Mouse (Mus musculus) neural tube, embryonic 11.5 days (tissue): ENCODE results near the gene Knstrn. TPM values are rescaled to one million over a fixed set of nuclear protein-coding genes. Genes with fewer than 3 reads are reported as not detected.
A peak's percentile ranks its signal among the peaks of the same experiment; 100 is the strongest.

ENCODE experiments used
- ATAC-seq: fragments of 200-750 bp; cut with Nextera tagmentation; 2 replicates; pipeline ENCODE4 v1.8.0; 2017; ENCODE audit warnings: moderate number of reproducible peaks, mild to moderate bottlenecking, moderate TSS enrichment, moderate library complexity; ENCODE audit not compliant: insufficient read depth, low FRiP score, low TSS enrichment
- DNase-seq: peaks from one replicate; pipeline ENCODE4 v3.0.0-alpha.2; 2015; ENCODE audit warnings: low spot score
- H3K27ac ChIP-seq: fragments of 300-500 bp; sonication (generic); 2 replicates; pipeline ENCODE4 v1.5.1; 2014; ENCODE audit warnings: low read depth, mild to moderate bottlenecking, low read length
- H3K27me3 ChIP-seq: fragments of 300-500 bp; sonication (generic); 2 replicates; pipeline ENCODE4 v1.6.1; 2014; ENCODE audit warnings: mild to moderate bottlenecking, low read length, mixed read lengths; ENCODE audit not compliant: control insufficient read depth, insufficient read depth
- H3K36me3 ChIP-seq: fragments of 300-500 bp; sonication (generic); 2 replicates; pipeline ENCODE4 v1.6.1; 2014; ENCODE audit warnings: mild to moderate bottlenecking, low read length, moderate library complexity, mixed read lengths; ENCODE audit not compliant: control insufficient read depth, insufficient read depth
- H3K4me1 ChIP-seq: fragments of 300-500 bp; sonication (generic); 2 replicates; pipeline ENCODE4 v1.6.1; 2014; ENCODE audit warnings: low read length, mixed read lengths; ENCODE audit not compliant: control insufficient read depth, insufficient read depth
- H3K4me2 ChIP-seq: fragments of 300-500 bp; sonication (generic); 2 replicates; pipeline ENCODE4 v1.6.1; 2014; ENCODE audit warnings: low read depth, mild to moderate bottlenecking, moderate library complexity
- H3K4me3 ChIP-seq: fragments of 300-500 bp; sonication (generic); 2 replicates; pipeline ENCODE4 v1.5.1; 2014; ENCODE audit warnings: low read depth, low read length
- H3K9ac ChIP-seq: fragments of 300-500 bp; sonication (generic); 2 replicates; pipeline ENCODE4 v1.6.1; 2014; ENCODE audit warnings: mild to moderate bottlenecking, low read length
- H3K9me3 ChIP-seq: fragments of 300-500 bp; sonication (generic); 2 replicates; pipeline ENCODE4 v1.6.1; 2016; ENCODE audit warnings: low read length; ENCODE audit not compliant: control insufficient read depth
- WGBS: fragments of 180-500 bp; shearing (Covaris S2); extraction: QIAGEN DNeasy Blood & Tissue Kit; methylation state at CpG from one replicate; pipeline ENCODE4 v1.1.7; 2014; 5-methylcytosine and 5-hydroxymethylcytosine counted together
- polyA plus RNA-seq: library from polyadenylated mRNA; unstranded; fragments of >200 nt; fragmentation: Nextera tagmentation; extraction: Ambion mirVana; gene quantifications from 2 replicates; pipeline ENCODE4 v1.2.1, GENCODE M21; 2014

Knstrn gene
- polyA plus RNA-seq, 1 experiment from 2014 or later: 146 TPM

DNA sequence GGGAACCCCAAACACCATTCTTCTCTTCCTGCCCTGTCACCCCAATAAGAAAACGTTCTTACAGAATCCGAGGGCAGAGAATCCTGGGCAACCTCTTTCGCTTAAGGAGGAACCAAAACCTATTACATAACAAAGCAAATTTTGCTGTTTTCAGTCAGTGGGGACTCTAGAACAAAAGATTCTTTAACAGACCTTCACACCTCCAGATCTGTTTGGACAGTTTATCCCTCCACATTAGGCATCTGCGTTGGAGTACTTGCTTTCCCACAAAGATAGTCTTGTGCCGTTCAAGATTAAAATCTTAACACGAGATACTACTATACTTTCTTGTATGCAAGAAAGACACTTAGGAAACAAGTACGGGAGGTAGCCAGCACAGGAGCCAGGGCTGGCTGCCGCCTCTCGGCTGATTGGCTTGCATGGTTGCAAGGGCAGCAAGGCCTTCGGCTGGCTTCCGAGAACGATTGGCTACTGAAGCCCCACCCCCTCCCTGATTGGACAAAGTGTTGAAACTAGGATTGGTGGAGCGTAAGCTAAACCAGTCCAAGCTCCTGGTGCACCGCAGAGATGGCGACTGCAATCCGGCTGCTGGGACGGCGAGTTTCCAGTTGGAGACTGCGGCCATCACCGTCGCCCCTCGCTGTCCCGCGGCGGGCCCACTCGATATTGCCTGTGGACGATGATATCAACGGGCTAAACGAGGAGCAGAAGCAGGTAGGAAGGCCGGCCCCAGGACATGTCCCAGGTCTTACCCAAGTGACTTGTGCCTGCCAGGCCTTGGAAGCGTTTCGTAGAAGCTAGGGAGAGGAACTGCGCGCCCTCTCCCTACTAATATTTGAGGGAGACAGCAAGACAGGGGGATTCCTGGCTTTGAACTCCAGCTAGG, 47.9 kb downstream of the Knstrn start, which contains the start of gene Ivd:
Gene Ivd (plus strand): TSS at position 501 of the 886 bp plus-strand sequence.
- peak within 1 kb of the TSS; percentile 87 for H3K4me2 ChIP-seq
- no peaks in the 10 kb centered on the region for H3K9me3 ChIP-seq
- H3K36me3 ChIP-seq: no peaks in the 10 kb centered on the region
- H3K4me1 ChIP-seq: peaks cover 9% of the 10 kb centered on the region; the same call in 1 of the 2 replicates
- peak within 1 kb of the TSS; percentile 66 for H3K4me3 ChIP-seq
- no peak within 1 kb of the TSS for H3K27ac ChIP-seq
- ATAC-seq (peak; percentile 99), DNase-seq (peak; percentile 92)
- under 1% methylated on average over 34 of the region's 34 CpGs for WGBS
- H3K27me3 ChIP-seq: no peaks in the 10 kb centered on the region
- peak within 1 kb of the TSS; percentile 79 for H3K9ac ChIP-seq

DNA sequence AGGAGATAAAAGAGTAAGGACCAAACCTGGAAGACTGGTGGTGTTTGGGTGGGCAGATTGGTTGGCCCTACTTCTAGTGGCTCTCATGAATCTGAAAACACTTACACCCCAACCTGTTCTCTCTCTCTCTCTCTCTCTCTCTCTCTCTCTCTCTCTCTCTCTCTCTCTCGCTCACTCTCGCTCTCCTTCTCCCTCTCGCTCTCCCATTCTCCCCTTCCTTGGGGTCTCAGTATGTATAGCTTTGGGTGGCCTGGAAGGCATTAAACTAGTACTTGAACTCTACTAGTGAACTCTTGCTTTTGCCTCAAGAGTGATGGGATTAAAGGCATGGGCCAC, 48.5 kb downstream of the Knstrn start:
- Histone ChIP-seq H3K27me3 (no peaks in the 10 kb centered on the region), H3K27ac (no peak overlapping the region), H3K4me1 (peaks cover 9% of the 10 kb centered on the region; the same call in 1 of the 2 replicates), H3K4me2 (peak overlapping the region; percentile 87), H3K9ac (peak overlapping the region; percentile 79), H3K4me3 (peak overlapping the region; percentile 66), H3K36me3 (no peaks in the 10 kb centered on the region), H3K9me3 (no peaks in the 10 kb centered on the region)
- DNase-seq (no peak), ATAC-seq (no peak)
- WGBS: 45% methylated on average over 3 of the region's 3 CpGs

DNA sequence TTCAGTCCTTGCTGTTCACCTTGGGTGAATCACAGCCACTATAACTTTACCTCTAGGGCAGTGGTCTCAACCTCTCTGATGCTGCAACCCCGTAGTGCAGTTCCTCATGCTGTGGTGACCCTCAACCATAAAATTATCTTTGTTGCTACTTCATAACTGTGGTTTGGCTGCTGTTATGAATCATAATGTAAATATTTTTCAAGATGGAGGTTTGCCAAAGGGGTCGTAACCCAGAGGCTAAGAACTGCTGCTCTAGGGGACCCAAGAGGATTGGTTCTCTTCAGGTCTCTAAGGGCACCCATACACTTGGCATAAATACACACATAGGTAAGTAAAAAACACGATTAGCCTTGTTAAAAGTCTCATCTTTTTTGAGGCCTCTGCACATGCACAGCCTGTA, 56.8 kb downstream of the Knstrn start:
- Histone ChIP-seq H3K36me3 (peaks cover 2% of the 10 kb centered on the region), H3K4me1 (no peaks in the 10 kb centered on the region), H3K4me2 (no peak overlapping the region), H3K4me3 (no peak overlapping the region), H3K9me3 (no peaks in the 10 kb centered on the region), H3K9ac (no peak overlapping the region), H3K27ac (no peak overlapping the region), H3K27me3 (no peaks in the 10 kb centered on the region)
- ATAC-seq (no peak), DNase-seq (no peak)
- 92% methylated on average over 3 of the region's 3 CpGs for WGBS

DNA sequence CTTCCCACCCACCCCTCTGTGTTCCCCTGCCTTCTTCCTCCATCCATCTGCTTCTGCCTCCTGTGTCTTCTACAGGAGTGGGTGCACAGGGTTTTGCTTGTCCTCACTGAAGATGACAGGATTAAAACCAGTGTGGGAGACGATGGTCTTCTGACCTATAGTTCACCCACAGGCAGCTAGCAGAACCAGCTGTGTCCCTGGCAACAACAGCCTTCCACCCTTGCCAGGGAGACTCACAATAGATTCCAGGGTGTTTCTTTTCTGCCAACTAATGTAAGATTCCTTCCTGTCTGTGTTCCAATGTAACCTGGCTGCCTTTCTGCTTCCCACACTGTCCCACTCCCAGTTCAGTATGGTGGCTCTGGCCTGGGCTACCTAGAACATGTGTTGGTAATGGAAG, 57.2 kb downstream of the Knstrn start:
- Histone ChIP-seq H3K9ac (no peak overlapping the region), H3K36me3 (peaks cover 2% of the 10 kb centered on the region)
- WGBS: 80% methylated on average over 1 of the region's 1 CpGs

DNA sequence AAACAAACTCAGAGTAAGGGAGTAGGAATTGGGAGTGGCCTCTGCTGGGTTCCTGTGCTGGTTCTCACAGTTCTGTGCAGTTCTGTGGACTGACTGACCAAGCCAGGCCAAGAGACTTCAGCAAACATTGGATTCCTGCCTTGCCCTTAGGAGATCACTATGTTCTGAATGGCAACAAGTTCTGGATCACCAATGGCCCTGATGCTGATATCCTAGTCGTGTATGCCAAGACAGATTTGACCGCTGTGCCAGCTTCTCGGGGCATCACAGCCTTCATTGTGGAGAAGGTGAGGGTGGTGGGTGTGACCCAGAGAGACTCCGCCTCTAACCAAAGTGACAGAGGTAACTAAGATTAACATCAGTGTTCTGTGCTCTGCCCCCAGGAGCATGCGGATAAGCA, 59.2 kb downstream of the Knstrn start:
- Histone ChIP-seq H3K9me3 (no peaks in the 10 kb centered on the region), H3K9ac (no peak overlapping the region), H3K4me3 (no peak overlapping the region), H3K27me3 (no peaks in the 10 kb centered on the region), H3K4me2 (no peak overlapping the region), H3K36me3 (peaks cover 10% of the 10 kb centered on the region), H3K27ac (no peak overlapping the region), H3K4me1 (no peaks in the 10 kb centered on the region)
- ATAC-seq: no peak
- WGBS: 92% methylated on average over 5 of the region's 5 CpGs
- no peak for DNase-seq

More for the DNA sequence above, 57.2 kb downstream of the Knstrn start:
- no peak overlapping the region for H3K27ac ChIP-seq
- ATAC-seq (no peak), DNase-seq (no peak)
- H3K4me3 ChIP-seq: no peak overlapping the region
- no peaks in the 10 kb centered on the region for H3K27me3 ChIP-seq
- no peaks in the 10 kb centered on the region for H3K4me1 ChIP-seq
- H3K9me3 ChIP-seq: no peaks in the 10 kb centered on the region
- H3K4me2 ChIP-seq: no peak overlapping the region

DNA sequence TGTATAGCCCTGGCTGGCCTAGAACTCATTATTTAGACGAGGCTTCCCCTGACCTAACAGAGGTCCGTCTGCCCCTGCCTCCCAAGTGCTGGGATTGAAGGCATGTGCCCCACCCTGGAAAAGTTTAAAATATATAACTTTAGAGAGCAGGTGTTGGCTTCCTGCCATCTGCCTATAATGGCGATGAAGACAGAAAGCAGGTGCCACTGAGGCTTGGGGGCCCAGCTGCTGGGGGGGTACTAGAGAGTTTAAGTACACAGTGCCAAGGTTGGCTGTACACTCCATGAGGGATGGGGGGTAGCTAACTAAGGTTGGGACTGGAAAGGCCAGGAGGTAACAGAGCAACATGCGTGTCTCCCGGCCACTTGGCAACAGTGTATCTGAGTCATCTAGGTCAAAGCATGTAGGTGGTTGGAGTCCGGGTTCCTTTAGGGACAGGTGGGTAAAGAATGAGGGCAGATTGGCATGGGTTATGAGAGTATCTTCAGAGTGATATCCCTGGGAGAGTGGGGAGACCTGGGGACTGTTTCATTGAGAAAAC, 60.2 kb downstream of the Knstrn start:
- ATAC-seq (no peak), DNase-seq (no peak)
- no peaks in the 10 kb centered on the region for H3K9me3 ChIP-seq
- H3K4me1 ChIP-seq: no peaks in the 10 kb centered on the region
- no peak overlapping the region for H3K4me2 ChIP-seq
- H3K27me3 ChIP-seq: no peaks in the 10 kb centered on the region
- H3K36me3 ChIP-seq: peaks cover 10% of the 10 kb centered on the region
- no peak overlapping the region for H3K9ac ChIP-seq
- WGBS: 91% methylated on average over 6 of the region's 6 CpGs
- H3K4me3 ChIP-seq: no peak overlapping the region
- H3K27ac ChIP-seq: no peak overlapping the region

DNA sequence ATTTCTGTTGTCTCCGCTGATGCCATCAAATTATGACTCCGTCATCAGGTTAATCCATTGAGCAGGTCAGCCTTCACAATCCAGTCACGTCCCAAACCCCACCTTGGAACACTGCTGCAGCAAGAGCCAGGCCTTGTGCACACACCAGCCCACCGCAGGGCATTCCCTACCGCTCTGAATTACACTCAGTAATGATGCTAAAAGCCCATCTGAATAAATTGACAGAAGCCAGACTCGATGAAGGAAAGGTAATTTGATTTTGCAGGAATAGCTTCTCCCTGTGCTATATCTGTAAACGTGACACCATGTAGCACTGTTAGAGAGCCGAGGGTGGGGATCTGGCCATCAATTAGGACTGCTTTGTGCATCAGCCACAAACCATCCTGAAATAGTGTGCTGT, 61.5 kb downstream of the Knstrn start:
- Histone ChIP-seq H3K9me3 (no peaks in the 10 kb centered on the region), H3K27ac (no peak overlapping the region), H3K4me3 (no peak overlapping the region), H3K27me3 (no peaks in the 10 kb centered on the region), H3K4me2 (no peak overlapping the region), H3K4me1 (no peaks in the 10 kb centered on the region), H3K36me3 (peaks cover 10% of the 10 kb centered on the region), H3K9ac (no peak overlapping the region)
- DNase-seq (no peak), ATAC-seq (no peak)
- WGBS: 93% methylated on average over 8 of the region's 8 CpGs

DNA sequence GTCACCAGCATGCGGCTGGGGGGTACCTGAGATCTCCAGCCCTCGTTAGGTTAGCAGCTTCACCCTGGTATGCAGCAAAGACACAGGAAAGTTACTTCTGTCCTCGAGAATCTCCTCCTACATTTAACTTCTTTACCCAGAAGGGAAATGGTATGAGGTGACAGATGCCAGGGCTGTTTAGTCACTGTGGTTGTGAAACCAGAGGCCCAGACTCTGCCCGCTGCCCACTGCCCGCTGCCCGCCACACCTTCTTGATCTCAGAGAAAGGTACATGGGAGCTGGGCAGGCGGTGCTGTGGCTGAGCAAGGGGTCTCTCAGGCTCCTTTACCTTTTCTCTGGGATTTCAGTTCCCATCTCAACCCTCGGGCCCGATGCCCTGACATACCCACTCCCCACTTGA, 62.6 kb downstream of the Knstrn start:
- ATAC-seq: no peak
- Histone ChIP-seq H3K9me3 (no peaks in the 10 kb centered on the region), H3K27ac (no peak overlapping the region), H3K4me1 (no peaks in the 10 kb centered on the region), H3K9ac (no peak overlapping the region), H3K4me2 (no peak overlapping the region), H3K4me3 (no peak overlapping the region), H3K27me3 (no peaks in the 10 kb centered on the region), H3K36me3 (peaks cover 10% of the 10 kb centered on the region)
- no peak for DNase-seq
- 91% methylated on average over 9 of the region's 9 CpGs for WGBS

DNA sequence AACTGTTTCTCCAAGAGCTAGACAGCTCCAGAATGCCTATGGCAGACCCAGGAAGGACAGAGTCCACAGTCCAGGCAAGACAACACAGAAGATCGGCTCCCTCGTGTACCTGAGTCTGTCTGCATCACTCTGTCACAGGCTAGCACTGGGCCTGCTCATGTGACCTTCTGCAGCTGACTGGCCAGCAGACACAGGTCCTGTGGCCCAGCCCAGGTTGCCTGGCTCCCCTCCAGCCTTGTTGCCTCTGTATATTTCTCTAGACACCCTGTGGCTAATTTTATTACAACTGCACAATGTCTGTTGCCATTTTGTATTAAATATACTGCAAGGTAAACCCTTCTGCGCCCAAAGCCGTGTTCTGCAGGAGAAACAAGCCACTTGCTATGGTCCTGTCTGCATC, 67.2 kb downstream of the Knstrn start:
- H3K4me2 ChIP-seq: no peak overlapping the region
- no peak overlapping the region for H3K9ac ChIP-seq
- no peaks in the 10 kb centered on the region for H3K9me3 ChIP-seq
- H3K4me3 ChIP-seq: no peak overlapping the region
- H3K27me3 ChIP-seq: 0 out of 2 replicates have a peak, but pooled peaks cover 2% of the 10 kb centered on the region
- DNase-seq (no peak), ATAC-seq (no peak)
- H3K27ac ChIP-seq: no peak overlapping the region
- H3K4me1 ChIP-seq: no peaks in the 10 kb centered on the region; the same call in 1 of the 2 replicates
- peaks cover 8% of the 10 kb centered on the region; the same call in 1 of the 2 replicates for H3K36me3 ChIP-seq
- 86% methylated on average over 4 of the region's 4 CpGs for WGBS
